Mouse (Mus musculus) forebrain, embryonic 10.5 days (tissue): Measurements from ENCODE around the gene Zfp697. TPM values are rescaled to one million over a fixed set of nuclear protein-coding genes. Genes with fewer than 3 reads are reported as not detected.
"Not testable (repeated sequence)": the region's sequence is repeated elsewhere in the genome, so short reads cannot be mapped to it uniquely, and the experiment has no call there.

Source experiments
- DNase-seq: peaks from one replicate; pipeline ENCODE4 v3.0.0-alpha.2; 2017; ENCODE audit warnings: low spot score; ENCODE audit errors: extremely low spot score
- H3K27ac ChIP-seq: fragments of 300-500 bp; sonication (generic); 2 replicates; pipeline ENCODE4 v1.5.1; 2016; ENCODE audit warnings: mild to moderate bottlenecking
- H3K27me3 ChIP-seq: fragments of 300-500 bp; sonication (generic); 2 replicates; pipeline ENCODE4 v1.6.1; 2016; ENCODE audit warnings: mild to moderate bottlenecking; ENCODE audit not compliant: poor library complexity, severe bottlenecking
- H3K36me3 ChIP-seq: fragments of 300-500 bp; sonication (generic); replicated peaks from 2 replicates; pipeline ENCODE4 v1.6.1; 2016; ENCODE audit warnings: mild to moderate bottlenecking, moderate library complexity
- H3K4me1 ChIP-seq: fragments of 300-500 bp; sonication (generic); 2 replicates; pipeline ENCODE4 v1.6.1; 2016
- H3K4me3 ChIP-seq: fragments of 300-500 bp; sonication (generic); 2 replicates; pipeline ENCODE4 v1.5.1; 2016; ENCODE audit warnings: mild to moderate bottlenecking, moderate library complexity
- H3K9me3 ChIP-seq: fragments of 300-500 bp; sonication (generic); 2 replicates; pipeline ENCODE4 v1.6.1; 2016; ENCODE audit warnings: mild to moderate bottlenecking, moderate library complexity
- WGBS: fragments of 180-500 bp; shearing (Covaris S2); methylation state at CpG from one replicate; pipeline ENCODE4 v1.1.7; 2016; 5-methylcytosine and 5-hydroxymethylcytosine counted together
- polyA plus RNA-seq: library from polyadenylated mRNA; unstranded; fragments of >200 nt; fragmentation: Nextera tagmentation; extraction: Ambion mirVana; gene quantifications from 2 replicates; pipeline ENCODE4 v1.2.1, GENCODE M21; 2016

Gene Zfp697
- polyA plus RNA-seq, result 7.1 and 7.5 TPM in 2 replicates

GRCm38 (mm10) chr3:98382246-98382939 lies at the start of gene Zfp697:
TSS of gene Zfp697 (plus strand) at chr3:98382461.
- Histone ChIP-seq H3K4me3 (peak within 1 kb of the TSS; percentile 80), H3K27me3 (no peaks in the 10 kb centered on the region), H3K4me1 (peaks cover 40% of the 10 kb centered on the region), H3K36me3 (no peaks in the 10 kb centered on the region), H3K27ac (peak within 1 kb of the TSS; percentile 92), H3K9me3 (no peaks in the 10 kb centered on the region)
- peak; percentile 76 for DNase-seq
- 0% methylated on average over 42 of the region's 42 CpGs for WGBS

GRCm38 (mm10) chr3:98334010-98334409 lies 48.3 kb upstream of the Zfp697 start:
- Histone ChIP-seq H3K27me3 (no peaks in the 10 kb centered on the region), H3K4me1 (peaks cover 38% of the 10 kb centered on the region), H3K36me3 (peaks cover 78% of the 10 kb centered on the region), H3K27ac (no peak overlapping the region), H3K4me3 (no peak overlapping the region), H3K9me3 (no peaks in the 10 kb centered on the region)
- no peak for DNase-seq
- 86% methylated on average over 2 of the region's 2 CpGs for WGBS

- no peak overlapping the region for H3K4me3 ChIP-seq
- no peaks in the 10 kb centered on the region for H3K9me3 ChIP-seq
- no peak overlapping the region for H3K27ac ChIP-seq
- peaks cover 65% of the 10 kb centered on the region for H3K36me3 ChIP-seq
- peaks cover 43% of the 10 kb centered on the region for H3K4me1 ChIP-seq
- no peaks in the 10 kb centered on the region for H3K27me3 ChIP-seq
- no peak for DNase-seq
These were observed 46.9 kb upstream of the Zfp697 start for GRCm38 (mm10) chr3:98335331-98335730.

- no peak for DNase-seq
- WGBS, result 84% methylated on average over 7 of the region's 7 CpGs
- Histone ChIP-seq H3K9me3 (no peaks in the 10 kb centered on the region), H3K27ac (peak overlapping the region; percentile 35; the same call in 1 of the 2 replicates), H3K27me3 (no peaks in the 10 kb centered on the region; the same call in 1 of the 2 replicates), H3K36me3 (peaks cover 60% of the 10 kb centered on the region), H3K4me3 (peak overlapping the region; percentile 3; the same call in 1 of the 2 replicates), H3K4me1 (peaks cover 43% of the 10 kb centered on the region)
These were observed 46.4 kb upstream of the Zfp697 start for GRCm38 (mm10) chr3:98335886-98336285.

GRCm38 (mm10) chr3:98336661-98337654 lies 45.3 kb upstream of the Zfp697 start:
- Histone ChIP-seq H3K27me3 (no peaks in the 10 kb centered on the region; the same call in 1 of the 2 replicates), H3K4me3 (peak overlapping the region; percentile 80), H3K36me3 (peaks cover 49% of the 10 kb centered on the region), H3K9me3 (no peaks in the 10 kb centered on the region), H3K4me1 (peaks cover 43% of the 10 kb centered on the region), H3K27ac (peak overlapping the region; percentile 30; the same call in 1 of the 2 replicates)
- WGBS, result 88% methylated on average over 22 of the region's 22 CpGs
- no peak for DNase-seq

- H3K4me3 ChIP-seq, result peak overlapping the region; percentile 80
- H3K4me1 ChIP-seq, result peaks cover 43% of the 10 kb centered on the region
- WGBS, result 5% methylated on average over 15 of the region's 15 CpGs
- DNase-seq, result peak; percentile 60
- peaks cover 33% of the 10 kb centered on the region for H3K36me3 ChIP-seq
- H3K27ac ChIP-seq, result peak overlapping the region; percentile 92
- H3K27me3 ChIP-seq, result no peaks in the 10 kb centered on the region; the same call in 1 of the 2 replicates
- no peaks in the 10 kb centered on the region for H3K9me3 ChIP-seq
These were observed 43.6 kb upstream of the Zfp697 start for GRCm38 (mm10) chr3:98338584-98339041.

- H3K27me3 ChIP-seq, result no peaks in the 10 kb centered on the region; the same call in 1 of the 2 replicates
- under 1% methylated on average over 46 of the region's 46 CpGs for WGBS
- H3K9me3 ChIP-seq, result no peaks in the 10 kb centered on the region
- peak; percentile 57 for DNase-seq
- H3K27ac ChIP-seq, result peak overlapping the region; percentile 92
- H3K36me3 ChIP-seq, result peaks cover 28% of the 10 kb centered on the region
- peaks cover 43% of the 10 kb centered on the region for H3K4me1 ChIP-seq
- H3K4me3 ChIP-seq, result peak overlapping the region; percentile 80
These were observed 43.1 kb upstream of the Zfp697 start for GRCm38 (mm10) chr3:98339097-98339705.

- Histone ChIP-seq H3K36me3 (peaks cover 23% of the 10 kb centered on the region), H3K4me1 (peaks cover 43% of the 10 kb centered on the region), H3K4me3 (peak within 1 kb of the TSS; percentile 80), H3K27ac (peak within 1 kb of the TSS; percentile 92)
- 2% methylated on average over 10 of the region's 10 CpGs for WGBS
- not testable (repeated sequence) for H3K9me3 ChIP-seq, H3K27me3 ChIP-seq
- DNase-seq, result peak; percentile 86
These were observed 42.6 kb upstream of the Zfp697 start, which contains the start of gene Phgdh for GRCm38 (mm10) chr3:98339706-98340109. TSS of gene Phgdh (minus strand) at chr3:98339990.

GRCm38 (mm10) chr3:98340818-98341594 lies 41.3 kb upstream of the Zfp697 start:
- Histone ChIP-seq H3K36me3 (peaks cover 10% of the 10 kb centered on the region), H3K27me3 (no peaks in the 10 kb centered on the region; the same call in 1 of the 2 replicates), H3K27ac (no peak overlapping the region), H3K4me1 (peaks cover 32% of the 10 kb centered on the region), H3K9me3 (no peaks in the 10 kb centered on the region), H3K4me3 (no peak overlapping the region)
- DNase-seq, result no peak
- 86% methylated on average over 17 of the region's 17 CpGs for WGBS

GRCm38 (mm10) chr3:98343235-98343634 lies 39.0 kb upstream of the Zfp697 start:
- 90% methylated on average over 3 of the region's 3 CpGs for WGBS
- no peak for DNase-seq
- Histone ChIP-seq H3K9me3 (no peaks in the 10 kb centered on the region), H3K27me3 (no peaks in the 10 kb centered on the region; the same call in 1 of the 2 replicates), H3K36me3 (no peaks in the 10 kb centered on the region), H3K4me1 (peaks cover 10% of the 10 kb centered on the region), H3K4me3 (no peak overlapping the region), H3K27ac (no peak overlapping the region)

- Histone ChIP-seq H3K27ac (no peak overlapping the region), H3K27me3 (0 out of 2 replicates have a peak, but pooled peaks cover 1% of the 10 kb centered on the region), H3K36me3 (no peaks in the 10 kb centered on the region), H3K9me3 (no peaks in the 10 kb centered on the region), H3K4me1 (peaks cover 12% of the 10 kb centered on the region), H3K4me3 (no peak overlapping the region)
- 88% methylated on average over 6 of the region's 6 CpGs for WGBS
- DNase-seq, result no peak
These were observed 34.2 kb upstream of the Zfp697 start for GRCm38 (mm10) chr3:98348106-98348505.
